Mouse (Mus musculus): ENCODE measurements around the gene Rnf151.

Gene Rnf151
- long read RNA-seq, experiment 1 = 0 reads
- long read RNA-seq, experiment 2 = 0 reads

GRCm38 (mm10) chr17:24717943-24718342 lies at the start of gene Rnf151, which contains the start of gene Rps2:
Gene Rnf151, minus strand, starts transcription at chr17:24718063.
Gene Rps2, plus strand, starts transcription at chr17:24718116.
- intact Hi-C loops (cut with DNase I) = no loop called here

GRCm38 (mm10) chr17:24766266-24766875 lies 48.5 kb upstream of the Rnf151 start:
- intact Hi-C loops (cut with DNase I) = no loop called here

- intact Hi-C loops (cut with DNase I) = no loop called here
These were observed 47.4 kb upstream of the Rnf151 start for GRCm38 (mm10) chr17:24765016-24765905.

- intact Hi-C loops (cut with DNase I) = no loop called here
These were observed 43.3 kb upstream of the Rnf151 start for GRCm38 (mm10) chr17:24761121-24761520.

- intact Hi-C loops (cut with DNase I) = no loop called here
These were observed 39.5 kb upstream of the Rnf151 start for GRCm38 (mm10) chr17:24757394-24757793.

- intact Hi-C loops (cut with DNase I) = no loop called here
These were observed 34.8 kb upstream of the Rnf151 start, which contains the start of gene Hs3st6 for GRCm38 (mm10) chr17:24752415-24753394. Gene Hs3st6, plus strand, starts transcription at chr17:24752988.

- intact Hi-C loops (cut with DNase I) = no loop called here
These were observed 33.7 kb upstream of the Rnf151 start for GRCm38 (mm10) chr17:24751528-24751927.

GRCm38 (mm10) chr17:24746986-24747385 lies 29.1 kb upstream of the Rnf151 start:
- intact Hi-C loops (cut with DNase I) = loop anchor here (2.0 kb wide), 1 partner anchor 70 kb away; no protein-coding TSS in a partner anchor

- intact Hi-C loops (cut with DNase I) = loop anchor here (2.0 kb wide), 2 partner anchors 71 to 139 kb away; no protein-coding TSS in a partner anchor
These were observed 27.9 kb upstream of the Rnf151 start for GRCm38 (mm10) chr17:24745526-24746497.

- intact Hi-C loops (cut with DNase I) = loop anchor here (2.0 kb wide), 1 partner anchor 140 kb away; no protein-coding TSS in a partner anchor
These were observed 26.5 kb upstream of the Rnf151 start for GRCm38 (mm10) chr17:24744381-24744780.

- intact Hi-C loops (cut with DNase I) = loop anchor here (2.0 kb wide), 1 partner anchor 141 kb away; no protein-coding TSS in a partner anchor
These were observed 26.0 kb upstream of the Rnf151 start for GRCm38 (mm10) chr17:24743896-24744295.

GRCm38 (mm10) chr17:24742307-24742706 lies 24.4 kb upstream of the Rnf151 start:
- intact Hi-C loops (cut with DNase I) = no loop called here

GRCm38 (mm10) chr17:24739926-24740325 lies 22.1 kb upstream of the Rnf151 start:
- intact Hi-C loops (cut with DNase I) = no loop called here

- intact Hi-C loops (cut with DNase I) = no loop called here
These were observed 20.4 kb upstream of the Rnf151 start for GRCm38 (mm10) chr17:24738238-24738637.

- intact Hi-C loops (cut with DNase I) = loop anchor here (2.0 kb wide), 1 partner anchor 82 kb away; no protein-coding TSS in a partner anchor
These were observed 19.4 kb upstream of the Rnf151 start for GRCm38 (mm10) chr17:24737135-24737810.

- intact Hi-C loops (cut with DNase I) = loop anchor here (2.0 kb wide), 1 partner anchor 82 kb away; no protein-coding TSS in a partner anchor
These were observed 18.6 kb upstream of the Rnf151 start, which contains the start of gene Msrb1 for GRCm38 (mm10) chr17:24736330-24737051. Gene Msrb1, plus strand, starts transcription at chr17:24736642.

GRCm38 (mm10) chr17:24735446-24735845 lies 17.6 kb upstream of the Rnf151 start:
- intact Hi-C loops (cut with DNase I) = no loop called here

- intact Hi-C loops (cut with DNase I) = no loop called here
These were observed 16.6 kb upstream of the Rnf151 start for GRCm38 (mm10) chr17:24734513-24734912.
